Mouse (Mus musculus): ENCODE results near the gene Caprin2.

DNA sequence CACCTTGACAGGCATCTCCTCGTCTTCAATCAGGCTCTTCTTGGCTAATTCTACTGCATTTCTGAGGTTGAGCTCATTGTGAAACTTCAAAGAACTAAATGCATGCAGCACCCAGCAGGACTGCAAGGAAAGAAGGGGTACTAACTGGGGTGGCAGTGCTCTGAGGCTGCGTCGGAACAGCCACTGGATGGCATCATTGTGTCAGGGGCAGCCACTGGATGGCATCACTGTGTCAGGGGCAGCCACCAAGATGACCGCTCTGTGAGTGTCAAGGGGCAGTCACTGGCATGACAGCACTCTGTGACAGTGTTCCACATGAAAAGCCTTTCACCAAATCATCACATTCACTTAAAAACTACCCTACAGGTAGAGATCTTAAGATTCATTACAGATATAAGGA lies 96.3 kb downstream of the Caprin2 start:
- no peak for TF ChIP-seq CTCF (conservative IDR thresholded peaks at IDR 0.05; ENCODE audit: low read length)
- TF ChIP-seq NANOG (IDR thresholded peaks at IDR 0.05; ENCODE audit: borderline replicate concordance, low read length): no peak

All from E14TG2a.4 (cell line).